Mouse (Mus musculus): ENCODE measurements around the gene Colca2.

Colca2 gene

DNA sequence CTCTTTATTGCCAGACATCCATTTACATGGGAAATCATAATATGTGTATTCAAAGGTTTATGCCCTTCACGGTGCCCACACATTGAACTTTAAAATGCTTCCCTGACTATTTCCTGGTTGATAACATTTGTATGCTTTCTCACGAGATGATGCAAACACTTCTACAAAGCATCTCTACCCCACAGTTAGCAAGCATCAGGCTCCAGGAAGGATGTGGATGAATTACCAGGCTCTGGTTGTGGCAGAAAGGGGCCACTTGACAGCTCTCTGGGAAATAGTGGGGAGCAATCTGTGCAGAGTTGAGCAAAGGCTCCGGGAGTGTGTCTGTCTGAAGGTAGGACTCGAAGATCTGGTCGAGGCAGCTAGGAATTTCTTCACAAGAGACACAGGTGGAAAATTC lies 6.3 kb downstream of the Colca2 start:
- no peak for DNase-seq (ENCODE audit: low spot score)

DNA sequence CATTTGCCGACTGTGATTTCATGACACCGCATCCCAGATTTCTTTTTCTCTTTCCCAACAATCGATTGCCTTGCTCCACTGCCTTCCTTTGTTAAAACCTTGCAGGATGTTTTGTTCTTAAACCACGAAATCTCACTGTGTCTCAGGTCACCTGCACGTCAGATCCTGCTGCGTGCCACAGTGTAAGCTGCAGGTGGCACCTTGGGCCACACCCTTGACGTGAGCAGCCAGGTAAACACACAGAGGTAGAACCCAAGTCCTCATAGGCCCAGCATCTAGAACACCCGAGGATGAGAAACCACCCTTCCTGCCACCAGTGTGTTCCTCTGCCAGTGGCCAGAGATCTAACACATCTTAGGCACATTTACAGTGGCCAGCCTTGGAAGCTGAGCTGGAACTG lies 7.3 kb downstream of the Colca2 start:
- DNase-seq (ENCODE audit: low spot score) = no peak

DNA sequence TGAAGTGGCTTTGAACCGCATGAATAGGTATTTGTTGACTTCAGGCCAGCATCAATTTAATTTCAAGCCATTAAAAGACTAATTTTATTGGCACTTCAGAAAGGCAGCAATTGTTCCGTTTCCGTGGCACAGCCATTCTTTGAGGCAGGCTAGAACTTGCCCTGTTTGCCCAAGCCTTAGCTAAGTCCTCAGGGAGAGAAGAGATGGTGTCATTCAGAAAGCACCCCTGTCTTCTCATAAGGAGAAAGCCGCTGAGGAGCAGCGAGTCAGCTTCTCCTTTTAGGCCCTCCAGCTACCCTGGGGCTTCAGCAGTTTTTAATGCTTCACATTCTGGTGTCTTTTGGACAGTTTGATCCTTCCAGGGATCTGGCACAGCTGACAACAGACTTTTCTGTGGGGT lies 9.5 kb downstream of the Colca2 start:
- DNase-seq (ENCODE audit: low spot score) = no peak

DNA sequence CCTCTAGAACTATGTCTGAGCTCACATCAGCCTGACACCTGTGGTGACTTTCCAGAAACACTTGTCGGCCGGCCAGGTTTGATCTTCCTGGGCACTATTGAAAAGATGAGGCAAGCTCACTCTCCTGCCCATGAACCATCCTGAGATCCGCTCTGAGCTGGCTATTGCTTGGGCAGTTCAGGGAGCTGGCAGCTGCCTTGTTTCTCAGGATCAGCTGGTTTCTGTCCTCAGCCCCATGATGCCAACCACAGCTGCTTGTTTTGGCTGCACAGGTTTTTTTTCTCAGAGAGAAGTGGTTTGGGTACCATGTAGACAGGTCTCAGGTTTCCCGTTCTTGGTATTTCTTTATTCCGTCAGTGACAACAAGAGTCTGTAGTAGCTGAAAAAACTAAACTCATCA lies 19.9 kb downstream of the Colca2 start:
- DNase-seq (ENCODE audit: low spot score) = no peak

DNA sequence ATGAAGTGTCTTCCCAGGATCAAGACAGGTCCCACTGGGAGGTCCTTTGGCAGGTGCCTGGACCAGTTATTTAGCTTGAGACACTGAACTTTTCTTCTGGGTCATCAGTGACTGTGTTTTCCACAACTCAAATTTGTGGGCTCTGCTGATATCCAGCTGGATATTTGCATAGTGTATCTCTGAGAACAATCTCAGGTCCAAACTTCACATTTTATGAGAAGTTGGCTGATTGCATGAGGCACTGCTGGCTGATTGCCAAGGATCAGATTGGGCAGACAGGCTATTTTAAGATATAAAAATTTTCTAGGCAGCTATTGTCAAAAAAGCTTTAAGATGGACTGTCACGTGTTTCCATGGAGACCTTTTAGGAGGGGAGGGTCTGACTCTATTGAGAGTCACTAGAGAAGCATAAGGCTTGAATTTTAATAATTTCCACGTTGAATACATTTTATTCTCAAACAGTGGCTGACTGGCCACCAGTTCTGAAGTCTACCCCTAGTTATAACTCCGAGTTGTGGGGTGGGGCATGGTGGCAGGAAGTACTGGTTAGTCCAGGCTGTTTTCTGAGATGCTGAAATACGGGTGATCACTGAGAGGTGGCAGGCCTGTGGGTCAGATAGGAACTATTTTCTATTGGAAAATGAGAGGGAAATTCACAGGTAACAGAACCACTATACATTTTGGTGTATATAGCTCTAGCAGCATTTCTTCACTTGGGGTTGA lies 21.4 kb downstream of the Colca2 start:
- DNase-seq (ENCODE audit: low spot score) = no peak

DNA sequence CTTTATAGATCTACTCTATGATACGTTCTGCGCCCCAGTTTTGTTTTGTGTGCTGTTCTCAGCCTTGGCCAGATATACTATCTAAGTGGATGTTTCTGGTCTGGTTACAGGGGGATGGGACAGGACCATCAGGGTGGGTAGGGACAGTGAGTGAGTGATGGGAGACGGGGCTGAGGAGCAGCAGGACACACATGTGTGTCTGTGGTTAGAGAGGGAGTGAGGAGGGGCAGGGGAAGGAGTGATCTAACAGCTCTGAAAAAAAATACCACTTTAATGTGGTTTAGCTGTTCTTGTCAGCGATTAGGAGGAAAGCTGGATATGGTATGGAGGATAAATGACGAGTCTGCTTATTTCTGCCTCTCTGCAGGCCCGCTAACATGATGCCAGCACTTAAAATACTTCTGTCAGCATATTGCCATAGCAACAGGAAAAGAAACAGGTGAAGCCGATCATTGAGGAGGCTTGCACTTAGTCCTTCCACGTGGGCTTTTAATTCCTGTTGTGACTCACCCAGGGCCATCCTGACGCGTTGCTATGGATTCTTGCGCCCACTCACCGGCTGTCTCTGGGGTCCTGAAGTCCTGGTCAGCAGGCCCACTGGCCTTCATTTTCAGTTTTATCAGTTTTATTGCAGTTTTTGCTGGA lies 39.5 kb downstream of the Colca2 start:
- DNase-seq (ENCODE audit: low spot score) = no peak

DNA sequence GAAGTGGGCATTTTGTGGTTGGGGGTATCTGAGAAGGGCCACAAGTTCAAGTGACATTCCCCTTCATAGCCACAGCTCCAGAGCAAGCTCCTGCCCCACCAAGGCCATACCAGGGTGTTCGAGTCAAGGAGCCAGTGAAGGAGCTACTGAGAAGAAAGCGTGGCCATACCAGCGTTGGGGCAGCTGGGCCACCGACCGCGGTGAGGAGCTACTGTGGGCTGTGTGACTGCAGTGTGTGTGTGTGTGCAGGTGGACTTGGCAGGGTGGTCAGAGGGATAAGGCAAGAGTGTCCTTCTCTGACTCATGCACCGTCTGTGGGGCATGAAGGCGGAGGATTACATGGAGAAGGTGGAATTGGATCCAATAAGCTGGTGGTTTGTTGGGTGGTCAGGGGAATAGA lies 46.2 kb downstream of the Colca2 start:
- DNase-seq (ENCODE audit: low spot score) = no peak

DNA sequence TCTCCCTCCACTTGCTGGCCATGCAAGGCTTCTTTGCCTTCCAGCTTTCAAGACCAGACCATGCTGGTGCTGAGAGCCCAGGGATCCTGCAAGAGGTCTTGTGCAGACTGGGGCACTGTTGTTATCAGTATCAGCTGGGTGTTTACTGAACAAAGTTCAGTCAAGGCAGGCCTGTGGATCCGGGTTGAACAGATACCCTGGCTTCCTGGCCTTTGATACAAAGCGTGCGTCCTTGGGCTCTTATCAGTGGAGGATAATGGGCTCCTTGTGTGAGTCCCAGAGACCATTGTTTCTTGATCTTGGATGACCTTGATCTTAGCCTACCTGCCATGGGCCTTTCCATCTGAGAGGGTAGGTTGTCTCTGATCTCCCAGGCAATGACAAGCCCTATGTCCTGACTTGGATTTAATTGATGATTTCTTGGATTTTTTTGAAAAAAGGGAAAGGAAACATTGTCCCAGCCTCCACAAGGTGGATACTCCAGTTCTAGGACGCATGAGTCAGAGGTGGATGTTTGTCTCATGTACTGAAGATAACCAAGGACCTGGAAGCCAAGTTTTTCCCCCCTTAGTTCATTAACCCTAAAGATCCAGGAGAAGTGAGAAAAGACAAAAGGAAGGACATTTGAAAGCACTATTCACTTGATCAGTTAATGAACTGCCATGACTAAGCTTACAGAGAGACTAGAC lies 47.5 kb downstream of the Colca2 start:
- no peak for DNase-seq (ENCODE audit: low spot score)

DNA sequence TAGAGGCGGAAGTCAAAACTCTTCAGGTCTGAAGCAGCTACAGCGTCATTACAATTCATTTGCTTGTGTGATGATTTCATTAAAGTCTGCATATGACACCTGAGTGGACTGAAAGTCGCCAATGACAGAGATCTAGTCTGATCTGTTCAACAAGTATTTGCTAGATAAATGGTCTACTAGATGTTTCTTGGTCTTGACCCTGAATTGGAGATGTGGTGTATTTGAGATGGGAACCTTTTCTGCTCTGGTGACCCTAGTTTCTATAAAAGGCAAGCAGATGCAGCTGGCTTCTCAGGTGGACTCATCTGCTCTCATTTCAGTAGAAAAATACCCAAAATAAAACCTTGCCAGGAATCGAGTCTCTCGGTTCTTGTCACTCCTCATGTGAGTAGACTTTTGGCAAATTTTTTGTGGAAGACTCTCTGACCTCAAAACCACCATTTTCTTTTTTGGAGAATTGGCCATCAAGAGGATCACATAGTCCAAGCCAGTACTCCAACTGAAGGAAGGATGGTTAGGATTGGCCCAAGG lies 52.7 kb downstream of the Colca2 start:
- no peak for DNase-seq (ENCODE audit: low spot score)

Data from MN1 (cell line).